Mouse (Mus musculus): ENCODE measurements around the gene Mdc1.

Gene Mdc1

GRCm38 (mm10) chr17:35879245-35880057 lies 38.1 kb downstream of the Mdc1 start, which contains the start of gene Dhx16:
Gene Dhx16, plus strand, starts transcription at chr17:35879819.
- peak; percentile 89 to 94 for DNase-seq (ENCODE audit: low spot score in 2 of 2)

- DNase-seq (ENCODE audit: low spot score in 2 of 2): no peak
These were observed 41.6 kb downstream of the Mdc1 start for GRCm38 (mm10) chr17:35882924-35883323.

- no peak for DNase-seq (ENCODE audit: low spot score in 2 of 2)
These were observed 42.5 kb downstream of the Mdc1 start for GRCm38 (mm10) chr17:35883777-35884176.

GRCm38 (mm10) chr17:35887725-35888124 lies 46.4 kb downstream of the Mdc1 start:
- DNase-seq (ENCODE audit: low spot score in 2 of 2): no peak

GRCm38 (mm10) chr17:35896781-35897643 lies 55.7 kb downstream of the Mdc1 start, which contains the start of gene 2310061I04Rik:
Gene 2310061I04Rik, minus strand, starts transcription at chr17:35897431.
- DNase-seq (ENCODE audit: low spot score in 2 of 2): peak; percentile 70 to 80

- no peak for DNase-seq (ENCODE audit: low spot score in 2 of 2)
These were observed 56.6 kb downstream of the Mdc1 start for GRCm38 (mm10) chr17:35897644-35898573.

- no peak for DNase-seq (ENCODE audit: low spot score in 2 of 2)
These were observed 59.3 kb downstream of the Mdc1 start for GRCm38 (mm10) chr17:35900636-35901035.

GRCm38 (mm10) chr17:35903343-35903991 lies 62.2 kb downstream of the Mdc1 start:
- no peak for DNase-seq (ENCODE audit: low spot score in 2 of 2)

GRCm38 (mm10) chr17:35903992-35904355 lies 62.7 kb downstream of the Mdc1 start:
- no peak for DNase-seq (ENCODE audit: low spot score in 2 of 2)

- no peak for DNase-seq (ENCODE audit: low spot score in 2 of 2)
These were observed 64.3 kb downstream of the Mdc1 start for GRCm38 (mm10) chr17:35905587-35905986.

GRCm38 (mm10) chr17:35907609-35908008 lies 66.3 kb downstream of the Mdc1 start:
- DNase-seq (ENCODE audit: low spot score in 2 of 2): no peak
